Mouse (Mus musculus): Measurements from ENCODE around the gene Il1f8. TPM values are rescaled to one million over a fixed set of nuclear protein-coding genes. Genes with fewer than 3 reads are reported as not detected.

Gene Il1f8
- total RNA-seq (2023) = not detected

DNA sequence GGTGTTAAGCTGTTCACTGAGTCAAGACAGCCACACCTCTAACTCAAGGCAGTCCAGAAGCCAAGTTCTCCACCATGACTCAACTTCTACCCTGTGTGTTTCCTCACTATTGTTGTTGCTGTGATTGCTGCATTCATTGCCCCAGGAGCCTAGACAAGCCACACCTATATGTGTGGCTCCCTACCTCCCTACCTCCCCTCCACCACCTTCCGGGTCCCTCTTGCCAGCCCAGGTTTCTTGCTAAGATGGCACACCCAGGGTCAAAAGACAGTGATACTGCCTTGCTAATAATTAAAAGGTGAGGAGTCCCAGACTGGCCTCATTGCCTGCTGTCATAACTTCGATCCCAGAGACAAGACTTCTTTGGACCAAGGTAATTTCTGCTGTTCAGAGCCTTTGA, at the start of gene Il1f8:
TSS of gene Il1f8 (plus strand) at position 301 of the 400 bp plus-strand sequence.

DNA sequence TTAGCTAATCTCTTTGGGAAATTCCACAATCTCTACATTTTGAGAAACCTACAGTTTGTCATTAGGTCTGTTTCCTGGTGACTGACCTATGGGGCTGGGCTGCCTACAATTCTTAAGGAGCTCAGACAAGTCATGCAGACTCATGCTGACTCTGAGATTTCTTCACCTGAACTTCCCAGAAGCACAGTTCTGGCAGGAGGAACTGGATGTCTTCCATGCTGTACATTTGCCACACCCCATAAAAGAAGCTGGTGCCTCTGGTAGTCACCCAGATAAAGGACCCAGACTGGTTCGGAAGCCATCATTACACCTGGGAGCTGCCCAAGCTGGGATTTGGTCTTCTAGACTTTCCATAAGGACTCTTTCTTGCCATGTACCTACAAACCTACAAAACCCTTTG, 33.2 kb downstream of the Il1f8 start, which contains the start of gene Il1f9:
TSS of gene Il1f9 (plus strand) at position 301 of the 400 bp plus-strand sequence.

Other genes starting within 250 kb of the Il1f8 start
- gene Hnmt, start 103.8 kb upstream of the Il1f8 start, total RNA-seq (2023) = not detected
- not detected for gene Tbpl2, start 56.6 kb upstream of the Il1f8 start, total RNA-seq (2023)
- gene Il1f9, start 33.3 kb downstream of the Il1f8 start, total RNA-seq (2023) = 0.47 TPM
- not detected for gene Il1f6, start 62.3 kb downstream of the Il1f8 start, total RNA-seq (2023)
- not detected for gene Il1f5, start 123.8 kb downstream of the Il1f8 start, total RNA-seq (2023)
- gene Il1f10, start 138.0 kb downstream of the Il1f8 start, total RNA-seq (2023) = not detected
- gene Il1rn, start 183.7 kb downstream of the Il1f8 start, total RNA-seq (2023) = 0.44 TPM
- gene Psd4, start 214.4 kb downstream of the Il1f8 start, total RNA-seq (2023) = 162 TPM